Mouse (Mus musculus): ENCODE measurements at regions not wholly inside any gene's neighbourhood (a gene's known extent, or its start where the extent isn't known, plus 50 kb on each side); places are given as distances from the start of the nearest gene placed in this dataset.

GRCm38 (mm10) chr10:23403351-23403938 lies 52.9 kb upstream of the Eya4 start:
- H3K27me3 ChIP-seq, result no peaks in the 10 kb centered on the region
- no peak for ATAC-seq
- ChIA-PET POLR2A (no interaction called here), CTCF (interaction anchor here (0.8 to 2.6 kb wide), 6 partner anchors 10 to 286 kb away, joined by 3 to 14 read pairs (median 5); no protein-coding TSS in a partner anchor)
- peak; percentile 51 for TF ChIP-seq CTCF (IDR thresholded peaks at IDR 0.05)
- DNase-seq (ENCODE audit: low read depth, low spot score), result no peak
- in situ Hi-C loops (cut with MboI; ENCODE audit: low pct_unique_long_range_greater_than_20kb), result loop anchor here (5.0 to 25.0 kb wide), 2 partner anchors 281 to 359 kb away; no protein-coding TSS in a partner anchor

Data from Patski (cell line).